Mouse (Mus musculus): ENCODE measurements around the gene Shprh. TPM values are rescaled to one million over a fixed set of nuclear protein-coding genes. Genes with fewer than 3 reads are reported as not detected.
"Not testable (repeated sequence)": the region's sequence is repeated elsewhere in the genome, so short reads cannot be mapped to it uniquely, and the experiment has no call there.

Gene Shprh
- total RNA-seq, 2 experiments from 2014 or later = 14.3 to 16.5 TPM

- not testable (repeated sequence) for DNase-seq (ENCODE audit: low spot score in 2 of 2)
Measured at GRCm38 (mm10) chr10:11242988-11243387, 93.8 kb downstream of the Shprh start.

GRCm38 (mm10) chr10:11248210-11248609 is 99.0 kb downstream of the Shprh start:
- DNase-seq (ENCODE audit: low spot score in 2 of 2) = no peak

- DNase-seq (ENCODE audit: low spot score in 2 of 2) = no peak
Measured at GRCm38 (mm10) chr10:11250247-11250997, 101.2 kb downstream of the Shprh start.

GRCm38 (mm10) chr10:11253581-11253980 is 104.4 kb downstream of the Shprh start:
- DNase-seq (ENCODE audit: low spot score in 2 of 2) = not testable (repeated sequence)

- no peak for DNase-seq (ENCODE audit: low spot score in 2 of 2)
Measured at GRCm38 (mm10) chr10:11260119-11260518, 110.9 kb downstream of the Shprh start.

DNA sequence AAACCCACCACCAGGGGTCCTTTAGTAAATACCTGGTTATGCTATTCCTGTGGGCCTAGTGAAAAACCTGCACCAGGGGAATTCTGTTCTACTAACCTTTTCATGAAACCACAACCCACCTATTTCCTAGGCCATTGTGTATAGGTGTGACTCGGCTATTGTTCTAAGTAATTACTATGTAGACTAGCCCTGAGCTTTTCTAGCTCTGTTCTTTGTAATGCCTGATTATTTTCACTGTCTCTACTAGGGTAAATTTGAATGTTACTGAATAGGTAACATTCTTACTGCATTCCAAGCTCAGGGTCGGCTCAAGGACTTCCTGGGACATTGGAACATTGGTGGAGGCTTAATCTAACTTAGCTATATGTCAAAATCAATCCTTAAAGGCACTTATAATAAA is 113.1 kb downstream of the Shprh start:
- DNase-seq (ENCODE audit: low spot score in 2 of 2) = not testable (repeated sequence)

- DNase-seq (ENCODE audit: low spot score in 2 of 2) = not testable (repeated sequence)
Measured at GRCm38 (mm10) chr10:11263795-11264194, 114.6 kb downstream of the Shprh start.

Other genes starting within 250 kb of the Shprh start
- gene Grm1, start 67.1 kb upstream of the Shprh start, total RNA-seq (2021) = under 1 TPM in 1 of 2 experiments, not detected in 1; 0.34 TPM
- gene Fbxo30, start 131.9 kb downstream of the Shprh start, total RNA-seq (2021) = 10 to 100 TPM; 21.2 to 23.5 TPM
- gene Epm2a, start 194.0 kb downstream of the Shprh start, total RNA-seq (2021) = 10 to 100 TPM; 25.4 to 26.7 TPM

All from gastrocnemius, postnatal 4 days (tissue).